Mouse (Mus musculus): ENCODE data around the gene Hist1h2bk.

GRCm38 (mm10) chr13:22020901-22021339 lies 14.8 kb upstream of the Hist1h2bk start:
- TF ChIP-seq CTCF (IDR thresholded peaks at IDR 0.05; ENCODE audit: extremely low read depth, insufficient read depth, insufficient read length, insufficient replicate concordance) (no peak), POLR2A (IDR thresholded peaks at IDR 0.05; ENCODE audit: low read depth, low read length) (no peak)

Data from spleen, adult 2 months (tissue).